Mouse (Mus musculus) limb, embryonic 11.5 days (tissue): ENCODE data around the gene Wars. TPM values are rescaled to one million over a fixed set of nuclear protein-coding genes. Genes with fewer than 3 reads are reported as not detected.

Source experiments
- ATAC-seq: fragments of 200-750 bp; cut with Nextera tagmentation; 2 replicates; pipeline ENCODE4 v1.8.0; 2017; ENCODE audit warnings: low read depth; ENCODE audit not compliant: insufficient number of reproducible peaks, low FRiP score, low TSS enrichment
- DNase-seq: peaks from one replicate; pipeline ENCODE4 v3.0.0-alpha.2; 2015; ENCODE audit warnings: low spot score
- H3K27ac ChIP-seq: fragments of 300-500 bp; sonication (generic); replicated peaks from 2 replicates; pipeline ENCODE4 v1.5.1; 2014; ENCODE audit warnings: low read depth, mild to moderate bottlenecking, low read length
- H3K27me3 ChIP-seq: fragments of 300-500 bp; sonication (generic); 2 replicates; pipeline ENCODE4 v1.6.1; 2014; ENCODE audit warnings: mild to moderate bottlenecking, low read length, mixed read lengths; ENCODE audit not compliant: control insufficient read depth, insufficient read depth
- H3K36me3 ChIP-seq: fragments of 300-500 bp; sonication (generic); 2 replicates; pipeline ENCODE4 v1.6.1; 2014; ENCODE audit warnings: mild to moderate bottlenecking, low read length, moderate library complexity, mixed read lengths; ENCODE audit not compliant: control insufficient read depth, insufficient read depth
- H3K4me1 ChIP-seq: fragments of 300-500 bp; sonication (generic); 2 replicates; pipeline ENCODE4 v1.6.1; 2014; ENCODE audit warnings: low read length, mixed read lengths; ENCODE audit not compliant: control insufficient read depth, insufficient read depth
- H3K4me2 ChIP-seq: fragments of 300-500 bp; sonication (generic); 2 replicates; pipeline ENCODE4 v1.6.1; 2014; ENCODE audit warnings: low read depth, mild to moderate bottlenecking, moderate library complexity; ENCODE audit not compliant: severe bottlenecking
- H3K4me3 ChIP-seq: fragments of 300-500 bp; sonication (generic); 2 replicates; pipeline ENCODE4 v1.5.1; 2014; ENCODE audit warnings: low read depth, low read length
- H3K9ac ChIP-seq: fragments of 300-500 bp; sonication (generic); 2 replicates; pipeline ENCODE4 v1.6.1; 2014; ENCODE audit warnings: mild to moderate bottlenecking, low read length
- H3K9me3 ChIP-seq: fragments of 300-500 bp; sonication (generic); 2 replicates; pipeline ENCODE4 v1.6.1; 2016; ENCODE audit warnings: low read length; ENCODE audit not compliant: control insufficient read depth
- WGBS: fragments of 180-500 bp; shearing (Covaris S2); extraction: QIAGEN DNeasy Blood & Tissue Kit; methylation state at CpG from one replicate; pipeline ENCODE4 v1.1.7; 2014; 5-methylcytosine and 5-hydroxymethylcytosine counted together
- polyA plus RNA-seq: library from polyadenylated mRNA; unstranded; fragments of >200 nt; fragmentation: Nextera tagmentation; extraction: Ambion mirVana; gene quantifications from 2 replicates; pipeline ENCODE4 v1.2.1, GENCODE M21; 2014

Wars gene
- 117 and 123 TPM in 2 replicates for polyA plus RNA-seq

DNA sequence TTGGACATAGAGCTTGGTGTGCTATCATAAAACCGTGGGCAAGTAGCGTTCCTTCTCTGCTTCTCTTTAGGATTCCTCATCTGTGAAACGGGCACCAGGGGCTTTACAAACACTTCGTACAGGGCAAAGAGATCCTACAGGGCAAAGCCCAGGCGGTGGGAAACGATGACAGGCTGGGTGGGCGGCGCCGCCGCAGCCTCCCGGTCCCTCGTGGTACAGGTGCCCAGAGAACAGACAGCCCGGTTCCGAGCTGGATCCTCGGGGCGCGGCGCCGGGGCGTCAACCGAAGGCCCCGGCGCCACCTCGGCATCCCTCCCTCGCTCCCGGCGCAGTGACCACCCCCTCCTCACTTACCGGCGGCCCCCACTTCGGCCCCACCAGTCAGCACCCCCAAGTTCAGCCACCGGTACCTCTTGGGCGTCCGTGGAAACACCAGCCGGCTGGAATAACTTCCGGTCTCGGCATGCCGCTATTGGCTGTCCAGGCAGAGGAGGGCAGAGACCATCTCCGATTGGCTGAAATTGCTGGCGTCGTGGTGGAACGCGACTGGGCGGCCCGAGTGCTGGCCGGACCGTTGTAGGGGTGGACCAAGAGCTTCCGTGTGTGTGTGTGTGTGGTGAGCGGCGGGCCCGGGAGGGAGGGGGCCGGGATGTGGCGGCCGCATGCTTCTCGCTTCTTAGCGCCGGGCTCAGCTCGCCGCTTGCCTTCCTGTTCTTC is at the start of gene Wars:
Gene Wars, minus strand, starts transcription at position 460 of the 717 bp plus-strand sequence.
- DNase-seq (peak; percentile 97), ATAC-seq (peak; percentile 98)
- peak within 1 kb of the TSS; percentile 82 for H3K9ac ChIP-seq
- no peaks in the 10 kb centered on the region for H3K27me3 ChIP-seq
- peak within 1 kb of the TSS; percentile 92 for H3K4me3 ChIP-seq
- H3K4me2 ChIP-seq = peak within 1 kb of the TSS; percentile 92
- under 1% methylated on average over 58 of the region's 58 CpGs for WGBS
- no peaks in the 10 kb centered on the region for H3K9me3 ChIP-seq
- no peak within 1 kb of the TSS for H3K27ac ChIP-seq
- no peaks in the 10 kb centered on the region for H3K36me3 ChIP-seq
- peaks cover 7% of the 10 kb centered on the region; the same call in 1 of the 2 replicates for H3K4me1 ChIP-seq

DNA sequence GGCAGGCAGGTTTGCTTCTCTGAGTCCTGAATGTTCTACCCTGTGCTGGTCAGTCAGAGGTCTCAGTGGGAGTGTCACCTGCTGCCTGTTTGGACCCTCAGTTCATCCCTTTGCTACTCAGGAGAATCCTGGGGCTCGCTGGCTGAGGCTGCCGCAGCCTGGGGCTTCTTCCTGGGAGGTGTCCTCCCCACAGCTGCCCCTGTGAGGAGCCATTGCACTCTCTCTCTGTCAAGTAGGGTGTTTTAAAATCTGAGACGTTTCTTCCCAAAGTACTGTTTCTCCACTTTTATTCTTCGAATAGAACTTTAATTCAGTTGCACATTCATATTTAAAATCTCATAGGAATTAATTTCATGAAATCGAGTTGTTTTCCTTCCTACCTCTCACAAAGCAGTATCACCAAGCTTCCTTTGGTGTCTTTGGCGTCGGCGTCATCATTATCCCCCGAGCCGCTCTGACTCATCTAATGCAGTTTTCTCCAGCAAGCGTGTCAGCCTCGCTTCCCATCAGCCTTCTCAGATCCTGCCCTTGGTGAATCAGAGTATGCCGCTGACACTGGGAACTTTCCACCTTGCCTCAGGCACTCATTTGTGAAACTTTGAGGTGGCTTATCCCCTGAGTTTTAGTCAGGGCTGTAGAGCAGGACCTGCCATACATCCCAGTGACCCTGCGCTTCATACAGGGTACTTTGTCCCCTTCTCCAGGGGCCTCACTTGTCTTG is 48.4 kb upstream of the Wars start:
- no peak overlapping the region for H3K9ac ChIP-seq
- WGBS = 84% methylated on average over 14 of the region's 14 CpGs
- no peak for ATAC-seq

DNA sequence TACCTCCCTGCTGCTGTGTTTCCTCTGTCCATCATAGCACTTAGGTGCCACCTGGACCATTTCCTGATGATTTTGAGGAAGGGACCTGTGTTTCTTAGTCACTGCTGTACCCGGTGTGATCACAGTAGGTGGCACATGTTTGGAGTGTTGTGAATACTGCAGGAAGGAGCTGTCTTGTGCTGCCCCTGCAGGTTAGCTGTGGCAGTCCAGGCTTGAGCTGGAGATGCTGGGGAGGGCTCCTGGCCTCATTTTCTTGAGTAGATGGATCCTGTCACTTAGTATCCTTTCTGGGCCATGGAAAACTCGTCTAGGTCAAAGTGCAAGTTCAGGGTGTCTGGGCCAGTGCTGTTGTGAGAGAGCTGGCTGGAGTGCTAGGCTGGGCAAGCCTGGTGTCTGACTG is 47.3 kb upstream of the Wars start:
- Histone ChIP-seq H3K36me3 (no peaks in the 10 kb centered on the region), H3K9ac (no peak overlapping the region), H3K27me3 (no peaks in the 10 kb centered on the region), H3K27ac (no peak overlapping the region), H3K9me3 (no peaks in the 10 kb centered on the region), H3K4me2 (no peak overlapping the region), H3K4me3 (no peak overlapping the region), H3K4me1 (no peaks in the 10 kb centered on the region)
- DNase-seq (no peak), ATAC-seq (no peak)
- WGBS = 62% methylated on average over 2 of the region's 2 CpGs

More for the DNA sequence above, 48.4 kb upstream of the Wars start:
- no peaks in the 10 kb centered on the region for H3K36me3 ChIP-seq
- H3K27me3 ChIP-seq = no peaks in the 10 kb centered on the region
- H3K4me3 ChIP-seq = no peak overlapping the region
- DNase-seq = no peak
- H3K9me3 ChIP-seq = no peaks in the 10 kb centered on the region
- H3K27ac ChIP-seq = no peak overlapping the region
- no peaks in the 10 kb centered on the region for H3K4me1 ChIP-seq
- H3K4me2 ChIP-seq = no peak overlapping the region

DNA sequence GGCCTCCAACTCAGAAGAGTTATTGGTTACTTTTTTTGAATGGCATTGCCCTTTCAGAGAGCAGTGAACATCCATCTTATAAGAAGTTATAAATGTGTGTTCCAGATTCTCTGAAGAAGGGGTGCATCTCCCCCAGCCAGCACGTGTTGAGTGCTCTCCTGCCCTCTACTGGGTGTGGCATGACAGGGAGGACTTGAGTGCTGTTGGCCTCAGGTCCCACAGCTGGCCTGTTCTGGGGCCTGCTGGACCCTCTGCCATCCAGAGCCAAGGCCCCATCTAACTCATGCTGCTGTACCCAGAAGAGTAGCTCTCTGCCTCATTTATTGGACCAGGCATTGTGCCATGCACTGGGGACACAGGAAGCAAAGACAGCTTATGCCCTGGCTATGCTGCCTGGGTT is 46.3 kb upstream of the Wars start:
- Histone ChIP-seq H3K9me3 (no peaks in the 10 kb centered on the region), H3K27me3 (no peaks in the 10 kb centered on the region), H3K36me3 (no peaks in the 10 kb centered on the region), H3K4me2 (no peak overlapping the region), H3K4me1 (no peaks in the 10 kb centered on the region), H3K27ac (no peak overlapping the region), H3K4me3 (no peak overlapping the region), H3K9ac (no peak overlapping the region)
- no peak for DNase-seq
- no peak for ATAC-seq
- 46% methylated on average over 1 of the region's 1 CpGs for WGBS

GRCm38 (mm10) chr12:108939317-108939716 is 45.3 kb upstream of the Wars start:
- no peak for DNase-seq
- Histone ChIP-seq H3K4me1 (no peaks in the 10 kb centered on the region), H3K4me3 (no peak overlapping the region), H3K9ac (no peak overlapping the region), H3K9me3 (no peaks in the 10 kb centered on the region), H3K27me3 (no peaks in the 10 kb centered on the region), H3K36me3 (no peaks in the 10 kb centered on the region), H3K27ac (no peak overlapping the region), H3K4me2 (no peak overlapping the region)
- 92% methylated on average over 9 of the region's 9 CpGs for WGBS
- ATAC-seq = no peak

DNA sequence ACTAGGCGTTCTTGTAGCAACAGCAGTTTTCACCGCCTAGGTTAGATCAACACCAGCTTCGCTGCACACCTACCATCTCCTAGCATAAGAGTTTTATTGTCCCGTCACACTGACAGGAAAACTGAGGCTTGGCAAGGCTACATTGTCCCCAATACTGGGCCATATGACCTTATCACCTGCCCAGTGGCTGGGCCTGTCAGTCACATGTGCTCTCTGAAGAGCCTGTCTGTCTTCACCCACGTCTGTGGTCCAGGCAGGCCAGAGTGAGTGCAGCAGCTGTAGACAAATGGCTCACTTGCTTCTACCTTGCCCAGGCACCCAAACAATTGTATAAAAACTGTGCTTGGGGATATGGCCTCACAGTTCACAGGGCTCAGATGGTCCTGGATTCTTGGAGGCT is 44.9 kb upstream of the Wars start:
- 84% methylated on average over 5 of the region's 5 CpGs for WGBS

GRCm38 (mm10) chr12:108937506-108937905 is 43.5 kb upstream of the Wars start:
- no peak overlapping the region for H3K27ac ChIP-seq
- H3K27me3 ChIP-seq = no peaks in the 10 kb centered on the region
- no peaks in the 10 kb centered on the region for H3K9me3 ChIP-seq
- WGBS = 82% methylated on average over 4 of the region's 4 CpGs
- no peaks in the 10 kb centered on the region for H3K4me1 ChIP-seq
- DNase-seq = no peak
- ATAC-seq = no peak
- H3K4me2 ChIP-seq = no peak overlapping the region
- no peaks in the 10 kb centered on the region for H3K36me3 ChIP-seq
- no peak overlapping the region for H3K4me3 ChIP-seq
- H3K9ac ChIP-seq = no peak overlapping the region

More for the DNA sequence above, 44.9 kb upstream of the Wars start:
- H3K4me2 ChIP-seq = no peak overlapping the region
- no peak overlapping the region for H3K27ac ChIP-seq
- H3K4me3 ChIP-seq = no peak overlapping the region
- ATAC-seq (no peak), DNase-seq (no peak)
- no peaks in the 10 kb centered on the region for H3K9me3 ChIP-seq
- no peaks in the 10 kb centered on the region for H3K4me1 ChIP-seq
- no peaks in the 10 kb centered on the region for H3K27me3 ChIP-seq
- H3K9ac ChIP-seq = no peak overlapping the region
- no peaks in the 10 kb centered on the region for H3K36me3 ChIP-seq

DNA sequence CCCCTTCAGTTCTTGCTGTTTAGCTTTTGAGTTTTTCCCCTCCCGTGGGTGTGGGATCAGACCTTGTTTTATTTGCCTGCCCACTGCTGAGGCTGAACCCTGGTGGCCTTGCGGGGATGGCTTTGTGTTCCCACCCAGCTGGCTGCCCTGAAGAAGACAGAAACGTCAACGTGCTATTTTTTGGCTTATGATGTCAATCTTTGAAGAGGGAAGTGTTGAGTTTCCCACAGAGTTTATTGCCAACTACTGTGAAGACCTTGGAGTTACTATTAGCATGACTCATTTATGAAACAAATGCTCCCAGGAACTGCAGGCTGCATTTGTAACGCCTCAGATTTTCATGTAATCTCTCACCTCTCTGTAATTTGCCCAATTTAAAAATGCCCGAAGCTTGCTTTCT is 42.9 kb upstream of the Wars start:
- Histone ChIP-seq H3K4me3 (no peak overlapping the region), H3K27me3 (no peaks in the 10 kb centered on the region), H3K27ac (no peak overlapping the region), H3K4me1 (no peaks in the 10 kb centered on the region), H3K9me3 (no peaks in the 10 kb centered on the region), H3K9ac (no peak overlapping the region), H3K36me3 (no peaks in the 10 kb centered on the region), H3K4me2 (no peak overlapping the region)
- ATAC-seq (no peak), DNase-seq (no peak)
- WGBS = 53% methylated on average over 6 of the region's 6 CpGs
